Comparison of ENCODE assay signal across 8 mouse cellular contexts in the genomic region with DNA sequence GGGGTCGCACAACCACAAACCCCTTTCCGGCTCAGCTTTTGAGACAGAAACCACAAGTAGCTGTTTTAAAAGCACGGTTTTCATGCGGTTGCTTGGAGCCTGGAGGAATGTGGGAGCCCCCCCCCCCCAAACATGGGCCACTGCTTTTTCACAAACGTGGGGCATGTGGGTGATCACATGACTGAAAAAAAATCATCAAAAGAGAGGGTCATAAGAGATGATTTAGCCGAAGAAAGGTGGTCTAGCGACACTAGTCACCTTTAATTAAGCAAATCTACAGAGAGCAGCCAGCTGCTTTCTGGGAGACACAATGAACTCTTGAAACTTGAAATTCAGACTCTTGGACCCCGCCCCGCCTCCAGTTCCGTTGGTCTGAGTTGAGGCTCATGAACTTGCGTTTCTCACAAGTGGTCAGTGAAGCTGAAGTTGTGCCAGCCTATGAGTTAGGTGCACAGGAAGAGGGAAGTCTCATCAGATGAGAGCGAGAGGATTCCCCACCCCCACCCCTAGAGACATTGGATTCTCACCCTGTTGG. TPM values are rescaled to one million over a fixed set of nuclear protein-coding genes. Genes with fewer than 3 reads are reported as not detected.
DNase-seq lines count a peak whose midpoint lies in the region; ATAC-seq and TF ChIP-seq lines count a peak whose summit lies in the region.

No protein-coding gene starts in this region.

- peak overlapping the region; percentile 100 for H3K4me2 ChIP-seq in heart, embryonic 16.5 days (ENCODE audit: low read depth, low read length)
- peak overlapping the region; percentile 98 for H3K4me2 ChIP-seq in limb, embryonic 15.5 days
- peak overlapping the region; percentile 82 for H3K4me2 ChIP-seq in midbrain, postnatal 0 days (ENCODE audit: low read depth, low read length, poor library complexity, severe bottlenecking)

- peak overlapping the region; percentile 78 for H3K9ac ChIP-seq in heart, embryonic 16.5 days (ENCODE audit: low read length)
- peak overlapping the region; percentile 26; the same call in 1 of the 2 replicates for H3K9ac ChIP-seq in limb, embryonic 15.5 days
- peak overlapping the region; percentile 62 for H3K9ac ChIP-seq in midbrain, postnatal 0 days (replicated peaks; ENCODE audit: low read length, poor library complexity, severe bottlenecking)

- H3K4me3 ChIP-seq in heart, embryonic 16.5 days (ENCODE audit: low read length): peak overlapping the region; percentile 66
- H3K4me3 ChIP-seq in limb, embryonic 15.5 days: peak overlapping the region; percentile 72
- H3K4me3 ChIP-seq in midbrain, postnatal 0 days (ENCODE audit: low read depth, low read length): peak overlapping the region; percentile 73

- peaks cover 7% of the 10 kb centered on the region for H3K4me1 ChIP-seq in heart, embryonic 16.5 days (ENCODE audit: control insufficient read depth, insufficient read depth, low read length)
- peaks cover 26% of the 10 kb centered on the region for H3K4me1 ChIP-seq in limb, embryonic 15.5 days
- peaks cover 4% of the 10 kb centered on the region; the same call in 1 of the 2 replicates for H3K4me1 ChIP-seq in midbrain, postnatal 0 days (ENCODE audit: insufficient read depth, low read length)

- no peak overlapping the region for H3K27ac ChIP-seq in heart, embryonic 16.5 days (ENCODE audit: low read length)
- peak overlapping the region; percentile 40; the same call in 1 of the 2 replicates for H3K27ac ChIP-seq in limb, embryonic 15.5 days
- H3K27ac ChIP-seq in midbrain, postnatal 0 days (ENCODE audit: low read depth, low read length): no peak overlapping the region

- 18% methylated on average over 12 of the region's 12 CpGs for WGBS in heart, embryonic 16.5 days
- 22% methylated on average over 12 of the region's 12 CpGs for WGBS in limb, embryonic 15.5 days
- 12% methylated on average over 12 of the region's 12 CpGs for WGBS in midbrain, postnatal 0 days

- H3K9me3 ChIP-seq in heart, embryonic 16.5 days (replicated peaks; ENCODE audit: control insufficient read depth, low read length): no peaks in the 10 kb centered on the region
- no peaks in the 10 kb centered on the region for H3K9me3 ChIP-seq in limb, embryonic 15.5 days
- H3K9me3 ChIP-seq in midbrain, postnatal 0 days (ENCODE audit: low read length): no peaks in the 10 kb centered on the region

- no peaks in the 10 kb centered on the region for H3K36me3 ChIP-seq in heart, embryonic 16.5 days (ENCODE audit: control insufficient read depth, insufficient read depth)
- no peaks in the 10 kb centered on the region for H3K36me3 ChIP-seq in limb, embryonic 15.5 days
- H3K36me3 ChIP-seq in midbrain, postnatal 0 days (ENCODE audit: insufficient read depth, low read length): no peaks in the 10 kb centered on the region

- peaks cover 5% of the 10 kb centered on the region; the same call in 1 of the 2 replicates for H3K27me3 ChIP-seq in heart, embryonic 16.5 days (ENCODE audit: control insufficient read depth, insufficient read depth, low read length)
- H3K27me3 ChIP-seq in limb, embryonic 15.5 days: no peaks in the 10 kb centered on the region
- H3K27me3 ChIP-seq in midbrain, postnatal 0 days (ENCODE audit: insufficient read depth, low read length): no peaks in the 10 kb centered on the region

- no peak for ATAC-seq in heart, embryonic 16.5 days (replicated peaks; ENCODE audit: extremely low read depth, insufficient read depth, low FRiP score)
- no peak for ATAC-seq in limb, embryonic 15.5 days (ENCODE audit: insufficient number of reproducible peaks, low FRiP score, low TSS enrichment, low read depth)
- no peak for ATAC-seq in midbrain, postnatal 0 days (ENCODE audit: low FRiP score)
- ATAC-seq in erythroid progenitor cell, adult 5-6 weeks (replicated peaks; ENCODE audit: low FRiP score, poor library complexity, severe bottlenecking): no peak

- DNase-seq in B cell, adult 2 months: peak; percentile 15 to 24
- DNase-seq in R1 (ENCODE audit: low read depth, low spot score): peak; percentile 26
- DNase-seq in midbrain, postnatal 0 days (ENCODE audit: low spot score): no peak
- DNase-seq in left cerebral cortex, postnatal 10 days (ENCODE audit: extremely low spot score in 1 of 2, low spot score in 2 of 2): no peak
- no peak for DNase-seq in layer of hippocampus, adult 8-10 months (ENCODE audit: low spot score in 2 of 2)

- intact Hi-C loops in left cerebral cortex, postnatal 10 days (cut with DNase I): loop anchor here (2.0 to 5.0 kb wide), 2 partner anchors 116 to 155 kb away; no protein-coding TSS in a partner anchor

- TF ChIP-seq CTCF in midbrain, postnatal 0 days (IDR thresholded peaks at IDR 0.05): no peak

RNA-seq across cellular contexts. Expression of a gene that starts 1.0 kb away (rescaled TPM):
- 2.9 and 4.6 TPM in 2 replicates for polyA plus RNA-seq in heart, embryonic 16.5 days (2015; fragmentation: Nextera tagmentation; extraction: Ambion mirVana)
- 8.0 and 9.6 TPM in 2 replicates for polyA plus RNA-seq in limb, embryonic 15.5 days (2015; fragmentation: Nextera tagmentation; extraction: Ambion mirVana)
- total RNA-seq in midbrain, postnatal 0 days (2014; rRNA removed): 5.4 and 5.6 TPM in 2 replicates
- polyA plus RNA-seq in midbrain, postnatal 0 days (2015; fragmentation: Nextera tagmentation; extraction: Ambion mirVana): 1.8 and 2.0 TPM in 2 replicates
- total RNA-seq in erythroid progenitor cell, adult 5-6 weeks (2015; ENCODE audit: low replicate concordance): 33.5 and 35.3 TPM in 2 replicates
- 39.5 and 43.6 TPM in 2 replicates for total RNA-seq in erythroid progenitor cell, adult 5-6 weeks (2017; ENCODE audit: low replicate concordance)
- total RNA-seq in left cerebral cortex, postnatal 10 days (2021): 10 to 100 TPM; 10.9 TPM
- total RNA-seq in layer of hippocampus, adult 8-10 months (2022): 10 to 100 TPM; 60.5 to 80.9 (median 72.5) TPM

Comparison
In these comparisons a context has a peak if more than half of its experiments do, and no peak if none do; other contexts are left out.
1. DNase-seq: peak in B cell, adult 2 months (2 of 2) and R1 (single experiment); none in midbrain, postnatal 0 days (single experiment), left cerebral cortex, postnatal 10 days (0 of 2) and layer of hippocampus, adult 8-10 months (0 of 2).
2. H3K9ac ChIP-seq: peak in every context shown above with its lines; median percentile 78 in heart, embryonic 16.5 days; 62 in midbrain, postnatal 0 days; 26 in limb, embryonic 15.5 days.
3. Peak in every context shown above with its lines, with median percentiles within 50 percentile points of each other: H3K4me2 ChIP-seq and H3K4me3 ChIP-seq.